Mouse (Mus musculus) left cerebral cortex, adult 2 months (tissue): ENCODE measurements around the gene Fam53a. TPM values are rescaled to one million over a fixed set of nuclear protein-coding genes. Genes with fewer than 3 reads are reported as not detected.

Experiments
- DNase-seq, 2 experiments: peaks; one replicate each; pipeline ENCODE4 v3.0.0; 2021 to 2022; ENCODE audit warnings: low spot score in 2 of 2, mixed read lengths in 1 of 2; ENCODE audit errors: extremely low spot score in 1 of 2
- H3K27ac ChIP-seq: fragments of 200-600 bp; 2 replicates; pipeline ENCODE4 v1.8.1; 2022
- H3K4me3 ChIP-seq: fragments of 200-600 bp; 2 replicates; pipeline ENCODE4 v1.8.1; 2022
- CTCF ChIP-seq: fragments of 200-600 bp; IDR thresholded peaks from 2 replicates; pipeline ENCODE4 v1.8.1; 2022; ENCODE audit warnings: antibody characterized with exemption, mild to moderate bottlenecking, moderate library complexity
- intact Hi-C: fragments of 180-260 bp; cut with DNase I; formaldehyde crosslinking; loops from one replicate; pipeline ENCODE4 v1.15.1; 2025
- total RNA-seq, 2 experiments: library from RNA; stranded (reverse); gene quantifications; 2 replicates each; pipeline ENCODE4 v1.2.3; 2021

The Fam53a gene
- total RNA-seq, 2 experiments from 2014 or later = 25.2 to 26.1 TPM

DNA sequence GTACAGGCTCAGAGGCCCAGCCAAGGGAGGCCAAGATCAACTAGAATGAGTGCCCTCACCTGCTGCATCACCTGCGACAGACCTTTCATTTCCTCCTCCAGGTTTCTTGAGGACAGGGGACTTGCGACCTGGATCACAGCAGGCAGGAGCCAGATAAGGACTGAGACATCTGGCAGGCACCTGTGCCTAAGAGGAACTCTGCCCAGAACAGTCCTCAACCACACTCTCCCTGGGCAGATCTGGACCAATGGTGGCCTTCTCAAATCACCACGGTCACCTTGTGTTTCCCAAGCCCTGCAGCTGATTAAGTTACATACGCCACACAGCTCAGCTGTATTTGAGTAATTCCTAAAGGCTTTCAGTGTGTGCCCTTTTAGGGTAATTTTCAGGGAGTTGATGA, 1.2 kb upstream of the Fam53a start:
- Histone ChIP-seq H3K27ac (peak overlapping the region; percentile 81; the same call in 1 of the 2 replicates), H3K4me3 (peak overlapping the region; percentile 92; the same call in 1 of the 2 replicates)
- no peak for DNase-seq
- intact Hi-C loops = no loop called here
- TF ChIP-seq CTCF = no peak

DNA sequence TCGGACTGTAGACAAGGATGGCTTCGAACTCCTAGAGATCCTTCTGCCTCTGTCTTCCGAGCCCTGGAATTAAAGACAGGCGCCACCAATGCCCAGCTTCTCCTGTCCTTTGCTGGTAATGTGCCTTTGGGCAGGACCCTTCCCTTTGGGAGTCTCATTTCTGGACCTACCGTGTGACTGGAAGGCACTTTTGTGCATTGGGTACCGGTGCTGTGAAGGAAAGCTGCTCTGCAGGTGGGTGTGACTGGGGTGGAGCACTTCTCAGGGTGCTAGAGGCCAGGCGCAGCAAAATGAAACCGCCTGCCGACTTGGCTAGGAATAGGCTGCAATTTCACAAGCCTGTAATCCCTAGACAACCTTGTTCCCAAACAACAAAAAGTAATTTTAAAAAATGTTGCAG, 626 bp upstream of the Fam53a start:
- DNase-seq = peak in 1 of 2 experiments; percentile 36
- no peak for TF ChIP-seq CTCF
- Histone ChIP-seq H3K4me3 (peak overlapping the region; percentile 92), H3K27ac (peak overlapping the region; percentile 81)
- intact Hi-C loops = no loop called here

DNA sequence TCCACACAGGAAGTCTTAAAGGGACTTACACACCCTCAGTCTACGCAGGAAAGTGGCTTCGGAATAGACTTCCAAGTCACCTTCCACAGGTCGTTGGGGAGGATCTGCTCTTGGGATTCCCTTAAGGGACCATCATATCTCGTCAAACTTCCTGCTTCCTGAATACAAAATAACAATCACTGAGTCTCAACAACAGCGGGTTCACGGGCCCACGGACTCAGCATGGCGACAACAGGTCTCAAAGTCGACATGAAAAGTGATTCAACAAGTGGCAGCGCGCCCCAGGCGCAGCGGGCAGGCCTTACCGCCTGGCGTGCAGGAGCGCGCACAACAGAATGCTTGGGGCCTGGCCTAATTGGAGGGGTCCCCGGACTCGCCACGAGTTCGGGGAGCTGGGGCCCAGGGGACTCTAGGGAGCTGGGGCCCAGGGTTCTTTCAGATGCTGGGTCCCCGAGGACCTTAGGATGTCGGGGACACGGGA, 575 bp downstream of the Fam53a start:
- peak overlapping the region; percentile 92 for H3K4me3 ChIP-seq
- intact Hi-C loops = loop anchor here (1.0 kb wide), 1 partner anchor 12 kb away; no protein-coding TSS in a partner anchor
- TF ChIP-seq CTCF = no peak
- H3K27ac ChIP-seq = peak overlapping the region; percentile 85
- DNase-seq = no peak

DNA sequence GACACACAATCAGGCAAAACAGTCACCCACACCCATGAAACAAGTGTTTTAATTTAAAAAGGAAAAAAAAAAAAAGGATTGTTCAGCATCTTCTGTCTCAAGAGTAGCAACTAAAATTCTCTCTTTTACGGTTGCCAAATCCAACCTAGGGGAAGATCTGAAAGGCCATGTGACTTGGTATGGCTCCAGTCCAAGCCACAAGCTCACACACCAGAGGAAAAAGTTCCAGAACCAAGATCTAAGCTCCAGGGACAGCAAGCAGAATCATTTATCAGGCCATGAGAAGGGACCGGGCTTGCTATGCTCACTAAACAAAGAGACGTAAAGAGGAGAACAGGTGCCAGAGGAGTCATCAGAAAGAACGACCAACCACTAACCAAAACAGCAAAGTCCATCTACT, 1.5 kb downstream of the Fam53a start:
- Histone ChIP-seq H3K27ac (no peak overlapping the region), H3K4me3 (peak overlapping the region; percentile 92; the same call in 1 of the 2 replicates)
- no peak for TF ChIP-seq CTCF
- intact Hi-C loops = no loop called here
- no peak for DNase-seq

DNA sequence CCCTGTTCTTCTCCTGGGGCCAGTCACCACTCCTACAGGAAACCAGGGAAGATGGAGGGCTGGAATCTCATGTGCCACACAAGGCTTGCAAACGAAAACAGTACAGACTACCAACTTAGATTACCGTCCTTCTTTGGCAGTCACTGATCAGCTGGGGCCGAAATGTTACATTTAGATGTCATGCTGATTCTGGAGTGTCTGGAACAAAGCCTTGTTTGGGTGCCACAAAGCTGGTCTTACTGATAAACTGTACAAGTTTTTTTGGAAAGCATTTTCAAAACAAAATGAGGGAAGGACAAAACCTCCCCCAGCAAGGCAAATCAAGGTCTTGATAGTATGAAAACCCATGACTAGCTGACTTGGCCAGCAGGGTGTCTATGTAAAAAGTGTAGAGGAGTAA, 5.7 kb downstream of the Fam53a start:
- DNase-seq = no peak
- H3K27ac ChIP-seq = no peak overlapping the region
- H3K4me3 ChIP-seq = no peak overlapping the region
- TF ChIP-seq CTCF = no peak
- intact Hi-C loops = no loop called here

DNA sequence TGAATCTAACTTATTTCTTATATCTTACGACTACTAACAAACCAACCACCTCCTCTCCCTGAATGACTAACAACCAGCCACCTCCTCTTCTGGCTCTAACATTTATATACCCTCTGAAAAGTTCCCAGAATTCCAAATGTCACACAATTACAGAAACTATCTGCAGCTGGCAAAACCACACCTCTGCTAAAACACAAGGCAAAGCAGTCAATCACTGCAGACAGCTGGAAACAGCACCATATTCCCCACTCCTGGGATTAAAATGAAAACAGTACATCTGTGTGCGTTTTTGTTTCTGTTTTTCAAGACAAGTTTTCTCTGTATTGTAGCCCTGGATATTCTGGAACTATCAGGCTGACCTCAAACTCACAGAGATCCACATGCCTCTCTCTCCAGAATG, 6.8 kb downstream of the Fam53a start:
- H3K4me3 ChIP-seq = no peak overlapping the region
- DNase-seq = no peak
- no peak overlapping the region for H3K27ac ChIP-seq
- intact Hi-C loops = no loop called here
- no peak for TF ChIP-seq CTCF

DNA sequence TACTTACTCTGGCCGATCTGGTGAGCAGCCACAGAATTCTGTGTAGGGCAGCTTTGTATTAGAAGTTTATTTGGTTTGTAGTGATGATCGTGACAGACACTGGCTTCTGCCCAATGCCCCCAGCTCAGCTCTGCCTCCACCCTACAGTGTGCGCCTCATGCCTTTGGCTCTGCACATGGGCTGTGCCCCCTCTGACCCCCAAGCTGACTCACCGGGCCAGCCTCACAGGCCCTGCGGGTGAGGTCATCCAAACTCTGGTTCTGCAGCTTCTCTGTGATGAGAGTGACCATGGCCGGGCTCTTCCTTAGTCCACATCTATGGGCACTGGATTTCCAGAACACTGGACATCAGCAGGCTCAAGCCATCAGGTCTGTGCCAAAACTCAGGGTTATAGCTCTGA, 15.0 kb downstream of the Fam53a start:
- Histone ChIP-seq H3K27ac (no peak overlapping the region), H3K4me3 (no peak overlapping the region)
- DNase-seq = no peak
- intact Hi-C loops = no loop called here
- no peak for TF ChIP-seq CTCF

DNA sequence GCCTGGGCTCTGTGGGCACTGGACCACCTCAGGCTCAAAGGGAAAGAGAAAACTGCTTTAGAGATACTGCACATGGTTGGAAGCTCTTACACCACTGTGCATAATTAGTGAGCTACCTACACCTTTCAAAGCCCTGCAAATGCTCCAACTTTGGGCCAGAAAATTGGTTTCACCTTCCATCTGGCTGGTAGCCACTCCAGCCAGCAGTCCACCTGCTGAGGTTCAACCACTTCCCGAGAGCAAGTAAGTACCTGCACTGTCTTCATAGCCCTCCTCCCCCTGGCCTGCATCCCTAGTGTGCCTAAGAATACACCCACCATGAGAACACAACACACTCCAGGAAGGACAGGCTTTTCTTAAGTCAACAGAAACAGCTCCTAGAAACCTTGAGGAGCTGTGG, 17.6 kb downstream of the Fam53a start:
- H3K27ac ChIP-seq = no peak overlapping the region
- no peak for DNase-seq
- no peak overlapping the region for H3K4me3 ChIP-seq
- no peak for TF ChIP-seq CTCF
- intact Hi-C loops = no loop called here

DNA sequence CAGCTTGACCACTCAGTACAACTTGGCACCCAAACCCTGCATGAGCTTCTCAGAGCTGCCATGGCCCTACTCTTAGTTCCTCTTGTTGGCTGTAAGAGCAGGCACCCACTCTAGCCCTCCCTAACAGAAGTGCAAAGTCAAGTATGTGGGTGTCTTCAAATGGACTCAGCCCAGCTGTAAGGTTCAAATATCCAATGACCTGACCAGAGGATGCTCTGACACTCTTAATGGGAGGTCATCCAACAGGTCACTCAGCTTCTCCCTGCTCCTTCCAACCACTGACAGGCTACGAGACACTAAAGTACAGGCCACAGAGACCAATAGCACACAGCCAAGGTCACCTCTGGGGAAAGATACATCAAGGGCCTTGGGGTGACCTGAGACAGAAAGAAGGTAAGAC, 20.2 kb downstream of the Fam53a start:
- DNase-seq = no peak
- Histone ChIP-seq H3K27ac (no peak overlapping the region), H3K4me3 (no peak overlapping the region)
- intact Hi-C loops = no loop called here
- no peak for TF ChIP-seq CTCF

DNA sequence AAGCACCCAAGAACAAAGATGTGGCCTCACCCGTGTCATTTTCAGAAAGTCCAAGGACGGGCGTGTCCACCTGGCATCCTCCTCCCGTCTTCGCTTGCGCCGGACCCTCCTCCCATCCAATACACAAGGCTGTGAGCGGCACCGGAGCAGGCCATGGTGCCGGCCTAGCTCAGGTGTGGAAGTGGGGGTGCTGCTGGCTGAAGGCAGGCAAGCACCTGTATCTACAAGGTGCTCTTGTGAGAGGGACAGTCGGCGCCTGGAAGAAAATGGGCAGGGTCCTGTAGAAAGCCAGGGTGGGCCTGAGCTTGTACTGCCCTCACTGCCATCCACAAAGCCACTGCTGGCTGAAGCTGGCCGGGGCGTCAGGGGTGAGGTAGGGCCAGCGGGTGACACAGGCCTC, 22.0 kb downstream of the Fam53a start:
- no peak for DNase-seq
- intact Hi-C loops = no loop called here
- TF ChIP-seq CTCF = no peak
- H3K27ac ChIP-seq = no peak overlapping the region
- H3K4me3 ChIP-seq = no peak overlapping the region

DNA sequence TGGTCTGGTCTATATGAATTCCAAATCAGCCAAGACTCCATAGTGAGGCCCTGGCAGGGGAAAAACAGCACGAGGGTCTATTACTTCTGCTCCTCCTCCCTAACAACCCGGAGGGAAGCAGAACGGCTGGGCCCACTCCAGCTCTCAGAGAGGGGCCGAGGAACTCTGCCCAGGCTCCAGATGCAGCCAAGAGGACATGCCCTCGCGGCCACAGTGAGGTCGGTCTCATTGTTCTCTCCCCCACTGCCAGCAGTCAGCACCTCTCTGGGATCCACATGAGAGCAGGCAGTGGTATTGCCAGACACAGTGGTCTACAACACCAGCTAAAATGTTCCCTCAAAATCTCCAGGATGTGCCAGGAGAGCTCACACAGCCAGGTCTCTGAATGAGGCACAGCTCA, 22.8 kb downstream of the Fam53a start:
- no peak for TF ChIP-seq CTCF
- intact Hi-C loops = no loop called here

DNA sequence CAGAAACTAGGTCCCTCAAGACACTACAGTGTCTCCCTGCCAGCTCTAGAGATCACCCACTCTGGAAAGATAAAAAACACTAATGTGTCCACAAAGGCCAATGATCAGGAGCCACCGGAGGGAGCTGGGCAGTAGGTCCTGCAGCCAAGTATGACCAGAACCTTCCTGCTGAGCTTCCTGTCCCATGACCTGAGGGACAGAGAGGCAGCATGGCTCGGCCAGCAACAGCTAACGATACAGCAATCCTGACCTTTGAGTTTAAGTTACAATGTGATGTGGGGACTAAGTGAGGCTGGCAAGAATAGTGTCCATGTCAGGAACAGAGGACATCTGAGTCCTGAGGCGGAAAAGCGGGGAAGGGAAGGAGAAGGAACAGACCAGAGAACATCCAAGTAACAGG, 24.1 kb downstream of the Fam53a start:
- TF ChIP-seq CTCF = no peak
- intact Hi-C loops = no loop called here
- Histone ChIP-seq H3K4me3 (no peak overlapping the region), H3K27ac (no peak overlapping the region)
- DNase-seq = no peak

More for the DNA sequence above, 22.8 kb downstream of the Fam53a start:
- no peak overlapping the region for H3K27ac ChIP-seq
- DNase-seq = no peak
- no peak overlapping the region for H3K4me3 ChIP-seq

DNA sequence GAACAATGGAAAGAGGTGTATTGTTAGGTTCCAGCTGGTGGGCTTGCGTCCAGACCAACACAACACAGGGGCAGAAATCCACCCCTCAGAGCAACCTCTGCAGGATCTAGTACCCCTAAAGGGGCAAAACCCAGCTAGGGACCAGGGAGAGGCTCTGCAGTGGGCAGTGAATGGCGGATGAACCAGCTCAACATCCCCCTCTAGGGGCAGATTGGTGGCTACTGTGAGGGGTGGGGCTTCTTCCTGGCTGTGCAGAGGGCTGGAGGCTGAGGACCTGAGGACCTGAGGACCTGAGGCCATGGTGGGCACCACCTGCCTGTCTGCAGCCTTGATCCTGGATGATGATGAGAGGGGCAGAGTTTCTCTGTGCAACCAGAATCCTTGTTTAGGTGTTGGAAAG, 35.8 kb downstream of the Fam53a start:
- no peak for DNase-seq
- no peak overlapping the region for H3K4me3 ChIP-seq
- no peak overlapping the region for H3K27ac ChIP-seq
- intact Hi-C loops = no loop called here
- TF ChIP-seq CTCF = peak; percentile 9
